Mouse (Mus musculus): ENCODE measurements at regions not wholly inside any gene's neighbourhood (a gene's known extent, or its start where the extent isn't known, plus 50 kb on each side); places are given as distances from the start of the nearest gene placed in this dataset.

DNA sequence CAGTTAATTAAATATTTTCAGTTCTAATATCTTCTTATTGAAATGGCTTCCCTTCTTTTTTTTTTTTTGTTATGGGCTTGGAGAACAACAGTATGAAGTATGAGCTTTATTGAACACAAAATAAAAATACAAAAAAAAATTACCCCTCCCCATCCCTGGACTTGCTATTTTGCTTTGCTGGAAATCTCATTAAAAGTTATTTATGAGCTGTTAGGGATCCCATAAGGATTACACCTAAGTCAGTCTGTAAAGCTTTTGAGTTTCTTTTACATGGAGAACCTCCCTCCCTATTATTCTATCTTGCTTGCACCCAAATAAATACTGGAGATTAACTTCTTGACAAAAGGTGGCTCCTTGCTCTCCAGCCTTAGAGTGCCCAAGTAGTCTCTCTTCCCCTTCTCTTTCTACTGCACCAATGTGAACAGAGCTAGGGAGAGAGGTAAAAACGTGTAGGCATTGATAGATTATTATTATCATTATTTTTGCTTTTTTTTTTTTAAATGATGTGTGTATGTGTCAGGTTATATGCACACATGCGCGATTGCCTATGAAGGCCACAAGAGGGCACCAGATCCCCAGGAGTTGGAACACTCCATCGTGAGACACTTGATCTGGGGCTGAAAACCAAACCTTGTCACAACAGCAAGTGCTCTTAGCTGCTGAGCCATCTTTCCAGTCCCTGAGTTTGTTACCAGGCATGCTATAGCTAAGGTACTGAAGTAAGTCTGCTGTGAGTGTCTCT lies 186.6 kb upstream of the Habp2 start:
- DNase-seq (ENCODE audit: extremely low spot score in 1 of 2, low spot score in 1 of 2) = no peak

DNA sequence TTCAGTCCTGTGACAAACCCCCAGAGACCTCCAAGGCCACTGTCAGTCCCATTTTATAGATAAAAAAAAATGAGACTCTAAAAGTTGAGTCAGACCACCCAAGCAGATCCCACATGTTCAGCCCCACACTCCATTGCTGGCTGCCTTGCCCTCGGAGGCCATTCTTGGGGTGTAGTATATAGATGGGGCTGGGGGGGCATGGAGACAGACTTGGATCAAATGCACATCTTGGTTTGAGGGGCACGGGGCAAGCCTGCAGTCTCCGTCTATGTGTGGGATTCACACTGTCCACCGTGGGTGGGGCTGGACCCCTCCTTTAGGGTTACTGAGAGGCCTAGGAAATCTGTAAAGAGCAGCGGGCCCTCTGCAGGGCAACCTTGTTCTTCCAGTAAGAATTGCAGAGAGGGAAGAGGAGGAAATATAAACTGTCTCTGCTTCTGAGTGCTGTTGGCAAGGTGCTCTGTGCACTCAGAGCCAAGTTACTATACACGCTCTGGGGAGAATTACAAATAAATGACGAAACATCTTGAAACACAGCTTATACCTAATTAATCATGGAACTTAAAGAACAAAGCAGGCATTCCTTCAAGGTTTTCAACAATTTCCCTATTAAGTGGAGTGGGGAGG lies 184.4 kb upstream of the Habp2 start:
- DNase-seq (ENCODE audit: extremely low spot score in 1 of 2, low spot score in 1 of 2) = no peak

DNA sequence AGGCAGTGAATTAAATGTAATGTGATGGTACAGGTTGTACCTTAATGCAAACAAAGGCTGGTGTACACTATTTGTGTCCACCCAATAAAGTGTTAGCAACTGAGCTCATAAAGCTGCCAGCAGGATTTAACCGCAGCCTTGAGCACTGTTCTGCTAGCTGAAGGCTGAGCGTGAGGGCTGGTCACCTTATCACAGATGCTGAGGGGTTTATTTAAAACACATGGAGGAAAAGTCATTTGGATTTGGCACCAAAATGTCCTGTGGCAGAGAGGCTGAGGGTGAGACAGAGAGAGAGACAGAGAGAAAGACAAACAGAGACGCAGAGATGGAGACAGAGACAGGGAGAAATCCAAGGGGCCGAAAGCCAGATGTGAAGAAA lies 181.9 kb upstream of the Habp2 start:
- no peak for DNase-seq (ENCODE audit: extremely low spot score in 1 of 2, low spot score in 1 of 2)

DNA sequence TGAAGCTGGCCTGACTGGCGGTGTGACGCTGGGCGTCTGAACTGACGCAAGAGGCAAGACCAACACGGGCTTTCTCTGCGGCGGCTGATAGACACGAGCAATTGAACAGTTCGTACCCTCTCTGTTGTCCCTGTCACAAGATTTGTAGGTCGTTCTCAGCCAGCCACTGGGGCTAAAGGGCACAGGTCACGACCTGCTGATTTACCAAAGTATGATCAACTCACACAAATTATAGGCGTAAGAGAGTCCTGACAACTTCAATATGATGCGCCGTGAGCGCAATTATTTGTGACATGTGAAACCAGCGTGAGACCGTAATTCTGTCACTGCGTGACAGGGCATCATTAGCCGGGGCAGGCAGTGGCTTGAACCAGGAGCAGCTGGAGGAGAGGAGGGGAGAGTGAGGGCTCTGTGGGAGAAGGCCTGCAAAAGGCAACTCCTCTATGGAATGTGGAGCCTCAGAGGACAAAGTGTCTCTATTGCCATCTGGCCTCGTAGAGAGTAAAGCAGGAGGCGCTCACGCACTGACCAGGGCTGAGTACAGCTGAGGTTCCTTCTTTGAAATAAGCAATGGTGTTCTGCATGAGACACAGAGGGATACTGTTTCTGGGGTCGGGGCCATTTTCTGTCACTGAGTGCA lies 181.4 kb upstream of the Habp2 start:
- no peak for DNase-seq (ENCODE audit: extremely low spot score in 1 of 2, low spot score in 1 of 2)

DNA sequence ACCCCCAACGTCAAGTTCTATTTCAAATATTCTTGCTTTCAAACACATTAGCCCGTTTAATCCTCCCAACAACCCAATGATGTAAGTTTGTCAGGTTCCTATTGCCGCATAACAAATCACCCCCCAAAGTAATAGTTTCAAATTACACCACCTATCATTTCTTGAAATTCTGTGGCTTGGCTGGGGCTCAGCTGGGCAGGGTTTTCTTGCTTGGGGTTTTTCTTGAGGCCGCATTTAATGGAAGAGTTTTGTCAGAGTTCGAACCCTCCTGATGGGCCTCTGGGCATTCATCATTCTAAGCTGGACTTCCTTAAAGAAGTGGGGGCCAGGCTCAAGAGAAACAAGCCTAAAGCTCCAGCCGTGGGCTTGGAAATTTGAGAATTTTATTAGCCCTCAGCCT lies 178.1 kb upstream of the Habp2 start:
- no peak for DNase-seq (ENCODE audit: extremely low spot score in 1 of 2, low spot score in 1 of 2)

DNA sequence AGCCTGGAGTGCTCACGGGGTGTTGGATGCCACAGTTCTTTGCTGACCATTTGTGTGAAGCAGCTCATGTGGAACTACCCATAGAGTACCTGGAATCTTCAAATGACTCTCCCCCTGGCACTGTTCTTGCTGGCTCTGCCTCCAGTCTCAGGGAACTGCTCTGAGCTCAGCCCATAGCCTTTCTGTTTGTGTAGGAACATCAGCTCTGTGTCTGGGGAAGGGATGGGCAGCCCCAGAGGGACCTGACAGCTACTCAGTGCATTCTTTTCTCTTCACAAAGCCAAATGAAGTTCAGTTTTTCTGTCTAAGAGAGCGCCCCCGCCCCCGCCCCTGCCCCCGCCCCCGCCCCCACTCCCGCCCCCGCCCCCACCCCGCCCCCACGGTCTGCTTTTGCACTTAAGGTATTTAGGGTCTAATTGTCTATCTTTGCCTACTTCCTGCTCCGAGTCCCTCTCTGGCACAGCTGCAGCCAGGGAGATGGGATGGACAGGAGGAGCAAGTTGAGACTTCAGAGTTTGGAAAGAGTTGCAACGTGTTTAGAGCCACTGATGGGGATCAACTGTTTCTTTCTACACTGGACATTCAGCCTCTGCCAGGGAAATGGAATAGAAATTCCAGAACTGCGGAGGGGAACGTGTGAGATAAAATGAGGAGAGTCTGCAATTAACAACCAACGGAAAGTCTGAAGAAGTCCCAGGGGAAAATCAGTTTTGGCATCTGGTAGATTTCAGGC lies 171.2 kb upstream of the Habp2 start:
- DNase-seq (ENCODE audit: extremely low spot score in 1 of 2, low spot score in 1 of 2) = no peak

DNA sequence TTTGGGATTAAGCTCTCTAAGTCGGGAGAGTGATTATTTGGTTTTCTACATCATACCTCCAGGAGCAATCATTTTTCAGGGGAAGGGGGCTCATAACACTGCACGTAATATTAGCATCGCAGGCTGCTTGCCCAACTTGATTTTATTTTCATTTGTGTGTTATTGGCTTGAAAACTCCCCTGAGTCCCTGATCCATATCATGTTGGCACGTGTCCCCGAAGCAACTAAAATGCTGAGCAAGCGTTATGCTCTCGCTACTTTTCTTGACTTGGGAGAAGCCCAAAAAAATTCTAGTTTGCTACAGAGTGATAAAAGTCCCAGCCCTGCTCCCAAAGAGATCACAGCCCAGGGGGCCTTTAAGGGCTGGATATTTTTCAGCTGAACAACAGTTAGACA lies 170.7 kb upstream of the Habp2 start:
- DNase-seq (ENCODE audit: extremely low spot score in 1 of 2, low spot score in 1 of 2) = no peak

DNA sequence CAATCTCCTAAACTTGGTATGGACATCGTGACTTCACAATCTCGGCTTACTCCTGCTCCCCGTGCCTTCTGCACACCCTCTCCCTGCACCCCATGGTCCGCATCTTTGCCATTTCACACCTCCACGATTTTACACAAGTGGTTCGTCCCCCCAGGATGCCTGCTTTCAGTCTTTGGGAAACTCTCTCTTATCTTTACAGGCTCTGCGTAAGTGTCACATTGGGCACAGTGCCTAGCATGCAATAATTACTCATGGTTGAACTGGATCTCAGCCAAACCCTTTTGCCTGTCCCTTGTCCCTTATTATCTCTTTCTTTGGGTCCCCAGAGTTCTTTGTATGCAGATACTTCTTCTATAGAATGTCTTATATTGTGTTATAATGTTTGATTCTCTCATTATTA lies 166.2 kb upstream of the Habp2 start:
- no peak for DNase-seq (ENCODE audit: extremely low spot score in 1 of 2, low spot score in 1 of 2)

DNA sequence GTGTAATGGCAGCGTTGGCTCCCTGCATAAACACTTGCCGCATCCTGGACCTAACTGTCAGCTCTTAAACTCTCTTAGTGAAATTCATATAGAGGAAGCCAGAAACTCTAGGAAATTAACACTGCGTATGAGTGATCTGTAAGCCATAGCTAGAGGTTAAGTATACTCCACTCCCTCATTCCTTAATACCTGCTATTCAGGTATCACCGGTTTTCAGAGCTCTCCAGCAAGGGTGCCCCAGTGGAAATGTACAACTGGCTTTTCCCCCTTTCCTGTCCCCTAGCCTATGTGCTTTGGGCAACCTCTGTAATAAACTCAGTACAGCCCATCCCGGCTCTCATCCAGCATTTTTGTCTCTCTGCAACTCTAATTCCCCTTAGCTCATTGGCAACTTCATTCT lies 164.8 kb upstream of the Habp2 start:
- DNase-seq (ENCODE audit: extremely low spot score in 1 of 2, low spot score in 1 of 2) = no peak

DNA sequence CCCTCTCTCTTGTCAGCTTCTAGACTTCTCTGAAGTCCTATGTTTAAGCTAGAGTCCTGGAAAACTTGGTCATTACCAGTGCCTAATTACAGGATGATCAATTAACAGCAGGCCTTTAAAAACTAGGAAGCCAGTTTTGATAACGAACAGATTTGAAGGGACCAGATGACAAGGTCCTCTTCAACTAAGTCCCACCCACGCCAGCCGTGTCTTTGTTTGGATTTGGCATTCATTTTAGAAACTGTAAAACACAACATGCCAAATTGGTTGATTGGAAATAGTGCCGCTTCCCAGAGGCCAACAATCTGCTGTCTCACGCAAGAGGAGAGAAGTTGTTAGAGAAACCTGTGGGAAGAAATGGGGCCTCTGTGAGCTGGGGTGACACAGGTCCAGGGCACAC lies 155.4 kb upstream of the Habp2 start:
- peak in 1 of 2 experiments; percentile 10 for DNase-seq (ENCODE audit: extremely low spot score in 1 of 2, low spot score in 1 of 2)

DNA sequence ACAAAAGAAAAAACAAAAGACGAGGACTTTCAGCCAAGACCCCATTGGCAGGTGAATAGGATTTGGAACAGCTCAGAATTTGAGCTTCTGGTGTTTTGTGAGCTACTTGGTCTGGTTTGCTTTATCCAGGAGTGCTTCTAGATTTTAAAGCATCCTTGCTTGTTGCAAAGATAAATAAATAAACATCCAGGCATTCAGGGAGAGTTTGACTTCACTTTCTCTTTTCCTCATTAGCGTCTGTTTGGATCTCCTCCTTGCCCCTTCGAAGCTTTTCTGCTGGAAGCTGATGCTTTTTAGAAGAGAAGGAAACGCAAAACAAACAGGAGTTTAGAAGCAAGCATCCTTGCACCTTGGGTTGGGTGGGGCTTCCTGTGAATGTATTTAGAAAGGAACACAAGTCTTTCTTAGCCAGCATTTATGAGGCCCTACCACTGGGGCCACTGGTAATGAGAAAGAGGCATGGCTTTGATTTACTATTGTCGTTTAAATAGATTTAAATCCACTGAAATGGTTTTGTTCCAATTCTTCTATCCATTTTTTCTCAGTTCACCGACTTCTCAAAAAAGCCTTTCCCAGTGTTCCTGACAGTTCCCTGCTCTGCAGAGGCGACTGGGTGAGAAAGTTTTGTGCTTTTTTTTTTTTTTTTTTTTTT lies 153.9 kb upstream of the Habp2 start:
- DNase-seq (ENCODE audit: extremely low spot score in 1 of 2, low spot score in 1 of 2) = no peak

DNA sequence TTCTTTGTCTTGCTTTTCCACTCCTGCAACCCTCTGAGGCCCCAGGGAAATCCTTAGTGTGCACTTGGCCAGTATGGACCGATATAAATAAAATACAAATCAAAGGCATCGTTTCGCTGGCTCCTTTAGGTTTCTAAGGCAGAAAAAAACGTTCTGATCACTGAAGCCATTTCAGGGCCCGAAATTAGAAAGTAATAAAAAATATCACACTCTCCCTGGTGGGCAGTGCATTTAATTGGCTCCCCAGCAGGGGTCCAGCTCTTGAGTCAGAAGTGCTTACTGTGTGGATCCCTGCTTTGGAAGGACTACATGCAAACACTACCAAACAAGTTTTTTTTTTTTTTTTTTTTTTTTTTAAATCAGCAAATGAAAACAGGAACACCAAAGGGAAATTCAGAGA lies 153.4 kb upstream of the Habp2 start:
- no peak for DNase-seq (ENCODE audit: extremely low spot score in 1 of 2, low spot score in 1 of 2)

DNA sequence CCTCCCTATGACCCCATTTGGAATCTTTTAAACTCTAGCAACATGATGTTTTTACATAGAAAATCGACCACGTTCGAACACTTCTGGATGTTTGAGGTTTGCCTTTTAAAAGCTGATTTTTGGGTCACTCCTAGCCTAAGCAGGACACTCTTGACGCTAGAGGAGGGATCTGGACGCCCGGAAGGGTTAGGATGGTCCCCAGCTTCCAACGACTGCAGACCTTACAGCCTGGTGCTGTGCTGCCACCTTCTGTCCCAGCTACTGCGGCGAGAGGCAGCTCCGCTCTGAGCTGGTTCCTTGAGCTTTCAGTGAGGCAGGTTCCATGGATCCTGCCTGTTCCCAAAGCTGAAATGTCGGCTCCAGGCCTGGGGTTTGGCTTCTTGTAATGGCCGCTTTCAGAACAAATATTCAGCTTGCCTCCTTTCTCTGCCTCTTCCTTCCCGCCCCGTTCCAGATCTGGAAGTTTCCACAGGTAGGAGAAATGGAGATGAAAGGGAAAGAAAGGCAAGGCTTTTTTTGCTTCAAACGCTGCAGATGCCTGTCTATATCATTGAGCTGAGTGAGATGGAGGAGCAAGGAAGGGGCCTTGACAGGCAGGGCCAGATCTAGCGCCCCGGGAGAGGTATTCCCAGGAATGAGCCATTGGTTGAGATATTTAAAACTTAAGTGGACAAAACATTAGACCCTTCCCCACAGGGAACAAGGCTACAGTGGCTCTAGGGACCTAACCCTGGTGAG lies 152.7 kb upstream of the Habp2 start:
- peak; percentile 47 to 72 for DNase-seq (ENCODE audit: extremely low spot score in 1 of 2, low spot score in 1 of 2)

DNA sequence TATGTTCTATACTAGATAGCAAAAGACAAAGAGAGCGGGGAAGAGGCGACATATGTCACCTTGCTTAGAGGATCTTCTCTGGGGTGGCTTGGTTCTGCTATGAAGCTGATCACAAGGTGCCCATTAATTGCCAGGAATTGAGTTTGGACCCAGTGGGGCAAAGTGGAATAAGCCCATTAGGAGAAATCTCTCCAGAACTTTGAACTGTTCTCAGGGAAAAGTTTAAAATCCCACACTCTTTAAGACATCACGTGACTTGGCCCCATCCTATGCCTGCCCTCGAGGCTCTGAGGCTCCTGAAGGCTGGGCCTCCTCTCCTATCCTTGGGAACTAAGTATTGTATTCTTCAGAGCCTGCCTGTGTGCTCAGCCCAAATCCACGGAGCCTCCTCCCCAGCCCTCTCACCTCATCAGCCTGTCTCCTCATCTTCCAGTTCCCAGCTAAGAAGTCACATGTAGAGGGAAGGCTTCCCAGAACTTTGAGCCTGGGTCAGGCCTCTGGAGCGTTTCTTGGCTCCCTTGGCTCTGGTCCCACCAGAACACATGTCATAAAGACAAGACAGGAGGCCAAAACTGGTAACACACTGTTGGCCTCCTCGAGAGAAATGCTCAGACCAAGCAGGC lies 151.5 kb upstream of the Habp2 start:
- DNase-seq (ENCODE audit: extremely low spot score in 1 of 2, low spot score in 1 of 2) = no peak

DNA sequence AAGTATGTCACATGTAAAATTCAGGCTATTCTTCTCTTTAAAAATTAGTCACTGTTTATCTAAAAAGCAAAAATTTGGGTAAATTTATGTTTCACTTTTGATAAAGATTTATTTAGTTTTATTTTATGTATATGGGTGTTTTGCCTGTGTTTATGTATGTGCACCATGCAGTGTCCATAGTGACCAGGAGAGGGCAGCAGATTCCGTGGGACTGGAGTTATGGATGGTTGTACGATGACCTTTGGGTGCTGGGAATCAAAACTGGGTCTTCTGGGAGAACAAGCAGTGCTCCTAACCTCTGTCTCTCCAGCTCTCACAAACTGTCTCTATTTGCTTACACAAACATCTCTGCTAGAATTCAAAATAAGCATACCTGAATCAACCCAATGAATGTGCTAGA lies 146.4 kb upstream of the Habp2 start:
- DNase-seq (ENCODE audit: extremely low spot score in 1 of 2, low spot score in 1 of 2) = no peak

DNA sequence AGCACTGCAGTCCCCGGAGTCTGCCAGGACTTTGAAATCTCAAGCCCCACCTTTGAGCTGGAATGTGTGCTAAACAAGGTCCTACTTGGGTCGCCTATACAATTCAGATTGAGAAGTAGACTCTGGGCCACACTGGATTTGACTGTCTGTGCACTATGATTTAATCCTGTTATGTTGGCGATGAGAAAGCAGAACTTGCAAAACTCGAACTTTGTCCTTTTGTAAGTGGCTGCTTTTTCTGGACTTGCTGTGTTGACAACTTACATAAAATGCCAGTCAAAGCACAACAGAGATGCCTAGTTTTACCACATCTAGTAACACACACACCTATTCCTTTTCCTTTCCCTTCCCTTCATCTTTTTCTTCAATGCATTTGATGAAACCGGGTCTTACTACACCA lies 142.7 kb upstream of the Habp2 start:
- no peak for DNase-seq (ENCODE audit: extremely low spot score in 1 of 2, low spot score in 1 of 2)

DNA sequence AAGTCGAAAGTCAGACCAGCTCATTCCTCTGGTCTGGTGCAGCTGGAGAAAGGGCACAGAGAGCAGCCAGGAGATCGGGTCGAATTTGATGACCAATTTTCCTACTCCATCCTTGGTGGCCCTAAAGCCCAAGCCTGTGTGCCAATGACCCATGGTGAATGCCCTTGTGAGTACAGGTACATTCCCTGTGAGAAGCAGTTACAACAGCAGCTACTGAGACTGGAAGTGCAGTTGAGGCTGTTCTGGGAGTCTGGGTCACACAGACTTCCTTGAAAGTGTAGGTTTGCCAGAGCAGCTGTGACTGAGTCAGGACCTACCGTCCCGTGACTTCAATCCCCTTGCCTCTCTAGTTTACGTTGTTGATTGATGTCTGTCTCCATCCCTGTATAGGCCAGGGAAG lies 129.8 kb upstream of the Habp2 start:
- DNase-seq (ENCODE audit: extremely low spot score in 1 of 2, low spot score in 1 of 2) = no peak

DNA sequence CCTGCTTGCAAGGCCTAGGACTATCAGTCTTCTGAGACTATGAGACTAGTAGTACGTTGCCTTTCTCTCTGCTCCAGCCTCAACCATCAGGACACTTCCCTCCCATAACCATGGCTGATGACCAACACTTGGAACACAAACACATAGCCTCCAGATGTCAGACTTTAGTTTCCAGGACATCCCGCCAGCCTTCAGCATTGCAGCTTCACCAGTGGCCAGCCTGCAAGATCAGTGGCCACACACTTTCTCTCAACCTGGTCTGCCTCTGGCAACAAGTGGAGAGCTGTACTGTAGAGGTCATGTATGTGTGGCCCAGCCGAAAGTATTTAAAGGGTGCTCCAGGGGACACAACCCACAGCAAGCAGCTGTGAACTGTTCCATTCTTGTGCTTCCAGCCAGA lies 124.8 kb upstream of the Habp2 start:
- DNase-seq (ENCODE audit: extremely low spot score in 1 of 2, low spot score in 1 of 2) = no peak

DNA sequence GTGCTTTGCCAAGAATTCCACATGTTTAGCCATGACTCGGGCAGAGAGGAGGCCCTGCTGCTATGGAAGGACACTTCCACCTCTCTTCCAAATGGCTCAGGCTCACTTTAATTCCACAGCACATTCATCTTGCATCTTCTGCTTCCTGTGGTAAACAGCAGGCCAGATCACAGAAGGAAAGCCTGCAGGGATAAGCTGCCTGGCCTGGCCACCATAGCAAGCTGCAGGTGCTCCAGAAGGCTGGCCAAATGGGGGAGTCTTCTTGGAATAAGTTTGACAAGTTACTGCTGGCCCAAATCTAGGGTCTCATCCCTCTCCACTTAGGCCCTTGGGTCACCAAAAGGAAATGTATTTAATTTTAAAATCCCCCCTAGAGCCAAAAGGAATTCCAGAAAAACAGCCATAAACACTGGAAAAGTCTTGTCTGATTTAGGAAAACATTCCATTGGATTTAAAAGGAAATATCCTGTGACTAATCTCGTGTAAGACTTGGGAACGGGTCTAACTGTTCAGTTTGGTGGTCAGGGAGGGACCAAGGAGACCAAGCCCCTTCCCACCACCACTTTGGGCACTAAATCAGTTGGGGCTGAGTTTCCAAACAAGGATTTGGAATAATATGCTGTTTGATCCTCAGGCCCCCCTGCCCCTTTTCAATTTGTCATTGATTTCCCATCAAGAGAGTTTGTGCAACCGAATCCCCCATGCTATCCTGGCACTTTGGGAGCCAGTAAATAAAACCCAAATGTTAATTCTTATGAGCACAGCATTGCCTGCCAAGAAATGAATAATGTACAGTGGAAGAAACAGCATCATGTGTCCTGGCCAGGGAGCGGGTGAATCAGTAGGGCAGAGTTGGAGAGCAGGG lies 117.6 kb upstream of the Habp2 start:
- no peak for DNase-seq (ENCODE audit: extremely low spot score in 1 of 2, low spot score in 1 of 2)
